Mouse (Mus musculus): ENCODE measurements at regions not wholly inside any gene's neighbourhood (a gene's known extent, or its start where the extent isn't known, plus 50 kb on each side); places are given as distances from the start of the nearest gene placed in this dataset.

DNA sequence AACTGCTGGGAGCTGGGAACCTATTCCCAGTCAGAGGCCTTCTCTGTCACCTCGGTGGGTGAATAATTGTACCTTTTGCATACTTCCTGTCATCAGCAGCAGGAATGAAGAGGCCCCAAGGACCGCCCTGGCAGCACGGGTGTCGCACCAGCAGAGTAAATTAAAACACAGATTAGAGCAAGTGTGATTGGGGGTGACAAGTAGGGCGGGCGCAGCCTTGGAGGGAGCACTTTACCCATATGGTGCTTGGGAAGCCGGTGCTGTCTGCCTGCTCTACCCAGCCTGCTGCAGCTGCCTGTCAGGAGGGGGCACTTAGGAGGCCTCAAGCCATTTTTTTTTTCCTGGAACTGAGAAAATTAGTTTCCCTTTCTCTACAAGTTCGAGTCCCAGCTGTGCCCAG, 264.6 kb upstream of the Irx3 start:
- no peak overlapping the region for H3K4me3 ChIP-seq
- no peaks in the 10 kb centered on the region for H3K36me3 ChIP-seq (ENCODE audit: control insufficient read depth, insufficient read depth)
- H3ac ChIP-seq (ENCODE audit: control insufficient read depth, insufficient read length) = no peak overlapping the region
- H3K4me2 ChIP-seq (ENCODE audit: low read depth) = no peak overlapping the region
- H3K27me3 ChIP-seq (ENCODE audit: control insufficient read depth, insufficient read depth, insufficient read length) = no peaks in the 10 kb centered on the region
- TF ChIP-seq CEBPB (IDR thresholded peaks at IDR 0.05; ENCODE audit: insufficient read depth, poor library complexity, severe bottlenecking) = no peak
- no peak for TF ChIP-seq TCF3 (IDR thresholded peaks at IDR 0.05; ENCODE audit: insufficient read length, low read depth)
- no peak for TF ChIP-seq REST (IDR thresholded peaks at IDR 0.05; ENCODE audit: insufficient read depth, insufficient read length)
- TF ChIP-seq MAX (IDR thresholded peaks at IDR 0.05; ENCODE audit: low read depth) = no peak
- TF ChIP-seq USF1 (IDR thresholded peaks at IDR 0.05; ENCODE audit: low read depth) = no peak
- no peak for TF ChIP-seq POLR2AphosphoS2 (IDR thresholded peaks at IDR 0.05; ENCODE audit: insufficient read length, low read depth)
- TF ChIP-seq SRF (IDR thresholded peaks at IDR 0.05; ENCODE audit: control insufficient read depth, insufficient read length, low read depth) = no peak
- no peak for TF ChIP-seq E2F4 (IDR thresholded peaks at IDR 0.05; ENCODE audit: insufficient read depth)
- TF ChIP-seq MYOG (IDR thresholded peaks at IDR 0.05; ENCODE audit: control insufficient read depth in 1 of 3, insufficient read depth in 1 of 3, insufficient read length in 2 of 3, low read depth in 2 of 3) = no peak
- TF ChIP-seq POLR2A (IDR thresholded peaks at IDR 0.05; ENCODE audit: insufficient read length, low read depth) = no peak
- TF ChIP-seq TCF12 (IDR thresholded peaks at IDR 0.05; ENCODE audit: insufficient read depth, poor library complexity, severe bottlenecking) = no peak
- no peak for TF ChIP-seq MYOD1 (IDR thresholded peaks at IDR 0.05; ENCODE audit: control insufficient read depth in 1 of 3, insufficient read length in 2 of 3, low read depth in 2 of 3)
- no peaks in the 10 kb centered on the region for H3K79me2 ChIP-seq (ENCODE audit: control insufficient read depth, insufficient read depth)

DNA sequence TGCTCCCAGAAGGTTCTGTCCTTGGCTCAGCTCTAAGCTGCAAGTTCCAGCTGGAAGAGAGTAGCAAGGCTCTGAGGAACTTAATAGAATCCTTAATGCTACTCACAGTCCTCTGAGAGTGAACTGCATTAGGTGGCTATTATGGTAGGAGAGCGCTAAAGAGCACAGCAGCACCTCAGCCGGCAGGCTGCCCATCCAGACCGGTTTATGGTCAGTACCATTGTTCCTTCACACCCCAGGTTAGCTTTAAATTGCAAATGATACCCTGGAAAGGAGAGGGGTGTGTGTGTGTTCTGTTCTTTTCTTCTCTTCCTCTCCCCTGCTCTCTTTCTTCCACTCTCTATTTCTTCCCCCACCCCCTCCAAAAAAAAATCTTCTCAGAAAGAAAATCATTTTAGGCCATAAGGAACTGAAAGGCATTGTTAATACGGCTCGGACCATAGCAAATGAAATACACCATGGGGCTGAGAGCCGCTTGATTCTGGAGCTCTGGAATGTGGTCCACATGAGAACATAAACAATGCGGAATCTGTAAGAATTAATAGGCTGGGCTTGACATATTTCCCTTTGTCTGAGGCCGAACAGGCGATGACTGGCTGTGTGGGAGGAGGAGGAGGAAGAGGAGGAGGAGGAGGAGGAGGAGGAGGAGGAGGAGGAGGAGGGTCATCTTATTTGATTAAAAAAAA, 263.8 kb upstream of the Irx3 start:
- no peak for TF ChIP-seq USF1 (IDR thresholded peaks at IDR 0.05; ENCODE audit: low read depth)
- TF ChIP-seq E2F4 (IDR thresholded peaks at IDR 0.05; ENCODE audit: insufficient read depth) = no peak
- TF ChIP-seq CEBPB (IDR thresholded peaks at IDR 0.05; ENCODE audit: insufficient read depth, poor library complexity, severe bottlenecking) = no peak
- TF ChIP-seq SRF (IDR thresholded peaks at IDR 0.05; ENCODE audit: control insufficient read depth, insufficient read length, low read depth) = no peak
- no peak for TF ChIP-seq REST (IDR thresholded peaks at IDR 0.05; ENCODE audit: insufficient read depth, insufficient read length)
- TF ChIP-seq MYOG (IDR thresholded peaks at IDR 0.05; ENCODE audit: control insufficient read depth in 1 of 3, insufficient read depth in 1 of 3, insufficient read length in 2 of 3, low read depth in 2 of 3) = no peak
- no peak for TF ChIP-seq TCF3 (IDR thresholded peaks at IDR 0.05; ENCODE audit: insufficient read length, low read depth)
- TF ChIP-seq MAX (IDR thresholded peaks at IDR 0.05; ENCODE audit: low read depth) = no peak
- TF ChIP-seq POLR2AphosphoS2 (IDR thresholded peaks at IDR 0.05; ENCODE audit: insufficient read length, low read depth) = no peak
- TF ChIP-seq POLR2A (IDR thresholded peaks at IDR 0.05; ENCODE audit: insufficient read length, low read depth) = no peak
- no peak for TF ChIP-seq TCF12 (IDR thresholded peaks at IDR 0.05; ENCODE audit: insufficient read depth, poor library complexity, severe bottlenecking)
- no peak for TF ChIP-seq MYOD1 (IDR thresholded peaks at IDR 0.05; ENCODE audit: control insufficient read depth in 1 of 3, insufficient read length in 2 of 3, low read depth in 2 of 3)
- Histone ChIP-seq H3K27me3 (ENCODE audit: control insufficient read depth, insufficient read depth, insufficient read length) (no peaks in the 10 kb centered on the region), H3ac (ENCODE audit: control insufficient read depth, insufficient read length) (no peak overlapping the region), H3K4me2 (ENCODE audit: low read depth) (no peak overlapping the region), H3K79me2 (ENCODE audit: control insufficient read depth, insufficient read depth) (no peaks in the 10 kb centered on the region), H3K4me3 (no peak overlapping the region), H3K36me3 (ENCODE audit: control insufficient read depth, insufficient read depth) (no peaks in the 10 kb centered on the region)

DNA sequence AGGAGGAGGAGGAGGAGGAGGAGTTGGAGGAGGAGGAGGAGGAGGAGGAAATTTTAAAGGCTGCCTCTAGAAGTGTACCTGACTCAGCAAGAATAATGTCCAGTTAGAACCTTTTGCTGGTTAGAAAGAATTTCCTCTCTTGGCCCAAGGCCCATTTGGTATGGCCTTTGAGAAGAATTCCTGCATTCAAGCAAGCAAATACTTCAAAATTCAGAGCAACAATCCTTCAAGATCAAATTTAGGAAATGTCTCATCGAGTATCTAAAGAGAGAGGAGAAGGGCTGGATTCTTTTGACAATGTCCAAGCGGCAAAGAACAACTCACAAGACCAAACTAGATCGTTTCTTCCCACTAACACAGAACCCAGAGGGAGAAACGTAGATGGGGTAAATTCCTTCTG, 263.1 kb upstream of the Irx3 start:
- Histone ChIP-seq H3K27me3 (ENCODE audit: control insufficient read depth, insufficient read depth, insufficient read length) (no peaks in the 10 kb centered on the region), H3ac (ENCODE audit: control insufficient read depth, insufficient read length) (no peak overlapping the region), H3K36me3 (ENCODE audit: control insufficient read depth, insufficient read depth) (no peaks in the 10 kb centered on the region), H3K4me3 (no peak overlapping the region), H3K4me2 (ENCODE audit: low read depth) (no peak overlapping the region), H3K79me2 (ENCODE audit: control insufficient read depth, insufficient read depth) (no peaks in the 10 kb centered on the region)
- no peak for TF ChIP-seq POLR2AphosphoS2 (IDR thresholded peaks at IDR 0.05; ENCODE audit: insufficient read length, low read depth)
- TF ChIP-seq SRF (IDR thresholded peaks at IDR 0.05; ENCODE audit: control insufficient read depth, insufficient read length, low read depth) = no peak
- TF ChIP-seq MYOG (IDR thresholded peaks at IDR 0.05; ENCODE audit: control insufficient read depth in 1 of 3, insufficient read depth in 1 of 3, insufficient read length in 2 of 3, low read depth in 2 of 3) = no peak
- no peak for TF ChIP-seq USF1 (IDR thresholded peaks at IDR 0.05; ENCODE audit: low read depth)
- no peak for TF ChIP-seq TCF12 (IDR thresholded peaks at IDR 0.05; ENCODE audit: insufficient read depth, poor library complexity, severe bottlenecking)

DNA sequence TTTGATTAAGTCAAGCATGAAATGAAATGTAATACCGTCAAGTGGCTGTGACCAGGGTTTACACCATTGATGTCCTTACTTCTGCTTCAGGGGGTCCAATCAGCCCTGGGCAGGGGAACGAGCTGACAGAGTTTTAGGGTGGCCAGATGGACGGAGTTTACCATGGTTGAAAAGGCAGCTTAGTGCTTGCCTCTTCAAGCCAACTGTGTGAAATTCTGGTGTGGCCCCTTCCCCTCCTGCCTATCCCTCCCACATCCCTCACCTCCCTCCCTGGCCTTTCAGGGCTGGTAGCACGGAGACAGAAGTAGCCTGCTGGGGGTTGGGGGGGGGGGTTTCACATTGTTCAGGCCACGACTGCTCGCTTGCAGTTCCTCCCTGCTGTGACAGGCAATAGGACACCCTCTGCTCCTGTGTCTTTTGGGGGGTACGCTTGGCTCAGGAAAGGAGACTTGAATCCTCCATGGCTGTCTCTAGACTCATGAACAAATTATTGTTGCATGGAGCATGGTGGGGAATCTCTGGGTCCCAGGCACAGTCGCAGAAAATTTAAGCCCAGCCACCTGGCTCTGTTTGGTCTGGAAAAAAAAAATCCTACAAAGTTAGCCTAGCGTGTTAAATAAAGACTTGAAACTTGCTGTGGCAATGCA, 262.4 kb upstream of the Irx3 start:
- TF ChIP-seq TCF3 (IDR thresholded peaks at IDR 0.05; ENCODE audit: insufficient read length, low read depth) (no peak), SRF (IDR thresholded peaks at IDR 0.05; ENCODE audit: control insufficient read depth, insufficient read length, low read depth) (no peak), CEBPB (IDR thresholded peaks at IDR 0.05; ENCODE audit: insufficient read depth, poor library complexity, severe bottlenecking) (no peak), POLR2AphosphoS2 (IDR thresholded peaks at IDR 0.05; ENCODE audit: insufficient read length, low read depth) (no peak), REST (IDR thresholded peaks at IDR 0.05; ENCODE audit: insufficient read depth, insufficient read length) (no peak), MYOD1 (IDR thresholded peaks at IDR 0.05; ENCODE audit: control insufficient read depth in 1 of 3, insufficient read length in 2 of 3, low read depth in 2 of 3) (no peak), TCF12 (IDR thresholded peaks at IDR 0.05; ENCODE audit: insufficient read depth, poor library complexity, severe bottlenecking) (no peak), MYOG (IDR thresholded peaks at IDR 0.05; ENCODE audit: control insufficient read depth in 1 of 3, insufficient read depth in 1 of 3, insufficient read length in 2 of 3, low read depth in 2 of 3) (no peak), MAX (IDR thresholded peaks at IDR 0.05; ENCODE audit: low read depth) (no peak)
- Histone ChIP-seq H3K79me2 (ENCODE audit: control insufficient read depth, insufficient read depth) (no peaks in the 10 kb centered on the region), H3ac (ENCODE audit: control insufficient read depth, insufficient read length) (no peak overlapping the region), H3K4me3 (no peak overlapping the region), H3K27me3 (ENCODE audit: control insufficient read depth, insufficient read depth, insufficient read length) (no peaks in the 10 kb centered on the region), H3K4me2 (ENCODE audit: low read depth) (no peak overlapping the region), H3K36me3 (ENCODE audit: control insufficient read depth, insufficient read depth) (no peaks in the 10 kb centered on the region)
